Mouse (Mus musculus) cerebellum, postnatal 4 days (tissue): ENCODE measurements around the gene Ppp6r1.
"Not testable (repeated sequence)": the region's sequence is repeated elsewhere in the genome, so short reads cannot be mapped to it uniquely, and the experiment has no call there.

Source experiments
- DNase-seq, 2 experiments: peaks; one replicate each; pipeline ENCODE4 v3.0.0; 2022; ENCODE audit warnings: low spot score in 2 of 2, mixed read lengths in 1 of 2

Gene Ppp6r1

DNA sequence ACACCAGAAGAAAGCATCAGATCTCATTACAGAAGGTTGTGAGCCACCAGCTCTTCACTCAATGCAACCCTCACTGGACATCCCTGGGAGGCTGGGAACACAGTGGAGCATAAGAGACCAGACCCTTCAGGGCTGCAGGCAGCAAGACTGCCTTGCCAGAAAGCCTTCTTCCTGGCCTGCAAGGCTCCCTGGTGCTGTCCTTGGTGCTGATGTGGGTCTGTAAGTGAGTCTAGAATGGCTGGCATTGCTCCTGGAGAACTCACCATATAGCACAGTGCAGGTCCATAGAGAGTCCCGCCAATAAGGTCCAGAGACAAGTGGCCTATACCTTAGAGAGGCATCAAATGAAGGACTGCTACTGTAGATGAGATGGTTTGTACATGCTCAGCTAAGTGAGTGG, 38.8 kb downstream of the Ppp6r1 start:
- DNase-seq = no peak

DNA sequence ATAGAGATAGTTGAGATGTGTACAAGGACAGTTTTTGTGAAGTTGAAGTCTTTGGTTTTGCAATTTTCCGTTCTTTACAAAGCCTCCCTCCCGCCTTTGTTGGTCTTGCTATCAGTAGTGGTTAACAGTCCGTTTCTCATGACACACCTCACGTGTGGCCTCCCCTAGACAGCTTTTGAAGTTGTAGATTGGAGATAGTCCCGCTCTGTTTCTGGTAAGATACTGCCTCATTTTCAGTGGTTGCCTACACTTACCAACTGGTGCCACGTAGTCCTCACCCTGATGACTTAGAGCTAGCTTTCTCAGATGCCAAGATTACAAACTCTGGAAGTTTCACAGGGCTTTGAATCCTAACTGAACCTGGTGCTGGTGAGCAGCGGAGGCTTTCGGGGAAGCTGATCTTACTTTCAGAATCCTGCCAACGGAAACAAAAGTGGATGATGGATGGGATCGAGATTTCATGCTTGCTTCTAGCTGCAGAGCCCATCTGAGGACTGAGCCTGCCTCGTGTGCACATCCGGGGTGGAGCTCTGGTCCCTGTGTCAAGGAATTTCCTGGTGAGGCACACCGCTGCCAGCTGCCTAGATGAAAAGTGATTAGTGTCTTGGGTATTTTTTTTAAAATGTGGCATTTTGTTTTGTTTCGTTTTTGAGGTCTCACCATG, 44.9 kb downstream of the Ppp6r1 start:
- DNase-seq = no peak

- no peak for DNase-seq
These were observed 45.9 kb downstream of the Ppp6r1 start for GRCm38 (mm10) chr7:4612956-4613355.

DNA sequence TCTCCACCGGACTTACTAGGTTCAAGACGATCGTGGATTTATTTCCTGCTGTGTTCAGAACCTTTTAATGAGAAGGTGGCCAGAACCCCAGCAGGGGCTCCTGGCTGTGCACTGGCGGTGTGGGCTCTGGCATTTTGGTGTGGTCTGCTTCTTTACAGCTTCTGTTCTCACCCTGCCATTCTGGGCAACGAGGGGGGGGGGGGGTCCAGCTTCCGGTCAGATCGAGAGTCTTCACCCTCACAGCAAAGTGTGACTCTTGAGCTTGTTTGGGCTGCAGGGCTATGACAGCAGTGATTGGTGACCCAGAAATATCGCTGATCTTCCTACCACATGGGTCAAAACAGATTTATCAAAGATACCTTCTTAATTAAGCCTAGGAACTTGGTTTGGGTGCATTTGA, 46.4 kb downstream of the Ppp6r1 start:
- no peak for DNase-seq

DNA sequence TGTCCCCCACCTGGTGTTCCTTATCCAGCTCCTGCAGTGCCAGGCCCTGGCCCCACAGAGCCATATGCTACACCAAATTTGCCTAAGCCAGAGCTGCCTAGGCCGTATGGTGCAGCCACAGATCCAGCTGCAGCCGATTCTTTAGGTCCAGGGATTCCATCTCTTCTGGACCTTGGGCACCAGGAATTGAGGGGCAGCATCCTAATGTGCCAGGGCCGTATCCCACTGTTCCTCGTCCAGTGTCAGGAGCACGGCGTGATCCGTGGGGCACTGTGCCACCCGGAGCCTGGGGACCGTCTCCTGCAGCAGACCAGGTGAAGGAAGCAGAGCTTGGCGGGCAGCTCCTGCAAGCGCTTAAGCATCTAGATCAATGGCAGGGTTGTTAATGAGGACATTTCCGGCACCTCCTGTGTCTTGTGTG, 46.9 kb downstream of the Ppp6r1 start:
- no peak for DNase-seq

DNA sequence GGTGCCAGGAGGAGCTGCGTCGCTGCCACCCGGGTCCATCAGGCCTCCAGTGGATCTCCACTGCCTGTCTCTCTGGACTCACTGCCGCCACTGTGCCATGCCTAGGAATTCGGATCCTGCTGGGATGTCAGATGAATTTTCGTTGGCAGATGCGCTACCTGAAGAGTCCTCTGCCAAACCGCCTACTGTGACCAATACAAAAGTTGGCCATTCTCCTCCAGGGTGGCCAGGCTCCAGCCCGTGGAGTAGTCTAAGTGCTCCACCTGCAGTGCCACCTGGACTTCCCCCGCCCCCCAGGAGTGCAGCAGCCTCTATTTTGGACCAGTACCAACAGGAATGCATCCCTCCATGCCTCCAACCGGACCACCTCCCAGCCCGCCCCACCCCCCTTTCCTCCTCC, 47.3 kb downstream of the Ppp6r1 start:
- DNase-seq = no peak

GRCm38 (mm10) chr7:4608002-4608401, 50.8 kb downstream of the Ppp6r1 start:
- DNase-seq = no peak

GRCm38 (mm10) chr7:4603873-4604272, 54.9 kb downstream of the Ppp6r1 start, which contains the start of gene Ptprh:
Gene Ptprh, minus strand, starts transcription at chr7:4604041.
- DNase-seq = no peak

GRCm38 (mm10) chr7:4602969-4603368, 55.9 kb downstream of the Ppp6r1 start:
- no peak for DNase-seq

DNA sequence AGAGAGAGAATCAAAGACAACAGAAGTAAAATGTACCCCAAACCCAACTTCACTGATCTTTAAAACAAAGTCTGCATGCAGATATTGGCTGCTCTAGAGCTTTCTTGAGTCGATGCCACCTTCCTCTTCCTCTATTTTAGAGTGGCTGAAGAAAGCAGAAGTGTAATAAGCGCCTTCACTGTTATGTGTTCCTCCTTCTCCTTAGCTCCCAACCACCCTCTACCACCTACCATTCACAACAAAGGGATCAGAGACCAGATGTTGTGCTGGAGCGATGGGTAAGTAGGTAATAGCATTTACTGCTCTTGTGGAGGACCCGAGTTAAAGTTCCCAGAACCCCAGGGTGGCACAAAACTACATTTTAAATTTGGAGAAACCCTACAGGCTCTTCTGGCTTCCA, 61.8 kb downstream of the Ppp6r1 start:
- DNase-seq = not testable (repeated sequence)
